Mouse (Mus musculus) embryonic fibroblast, embryonic 13.5 days (primary cell): ENCODE data around the gene Gm10408.
"Not testable (repeated sequence)": the region's sequence is repeated elsewhere in the genome, so short reads cannot be mapped to it uniquely, and the experiment has no call there.

Experiments
- CTCF ChIP-seq: IDR thresholded peaks from 2 replicates; pipeline ENCODE4 v1.5.1; 2011; ENCODE audit warnings: mild to moderate bottlenecking, control low read depth, low read length, moderate library complexity, borderline replicate concordance; ENCODE audit not compliant: insufficient read depth
- POLR2A ChIP-seq: IDR thresholded peaks from 2 replicates; pipeline ENCODE4 v1.6.1; 2011; ENCODE audit warnings: low read depth, mild to moderate bottlenecking, control low read depth, low read length, moderate library complexity

DNA sequence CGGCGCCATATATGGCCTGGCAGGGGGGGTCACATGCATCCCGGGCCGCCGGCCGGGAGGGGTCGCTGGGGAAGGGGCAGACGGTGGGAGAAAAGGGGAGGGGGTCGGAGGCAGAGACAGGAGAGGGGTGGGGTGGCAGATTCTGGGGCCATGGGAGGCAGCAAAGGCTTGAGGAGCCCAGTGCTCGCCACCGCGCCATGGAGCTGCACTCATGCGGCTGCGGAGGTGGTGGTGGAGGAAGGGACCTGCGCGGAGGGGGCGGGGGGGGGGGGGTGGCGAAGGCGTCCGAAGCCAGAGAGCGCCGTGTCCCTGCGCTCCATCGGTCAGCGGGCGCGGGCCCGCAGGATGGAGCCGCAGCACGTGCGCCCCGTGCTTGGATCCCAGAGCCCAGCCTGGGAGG lies 36.9 kb upstream of the Gm10408 start, which contains the start of gene Gm10409:
- not testable (repeated sequence) for TF ChIP-seq POLR2A, CTCF
